Mouse (Mus musculus) inflammation-experienced regulatory T-cells (primary cell): Measurements from ENCODE around the gene Aff1. TPM values are rescaled to one million over a fixed set of nuclear protein-coding genes. Genes with fewer than 3 reads are reported as not detected.

Experiments
- polyA plus RNA-seq, 2 experiments: library from polyadenylated mRNA; unstranded; fragments of 100-300 nt; shearing (Covaris generic); gene quantifications; one replicate each; pipeline ENCODE4 v1.2.1; 2017

Aff1 gene
- polyA plus RNA-seq, result 10 to 100 TPM; 41.4 to 49.9 TPM

GRCm38 (mm10) chr5:103691624-103692530, at the start of gene Aff1:
Aff1 (plus strand) TSS chr5:103692374.

GRCm38 (mm10) chr5:103655346-103656118, 36.6 kb upstream of the Aff1 start, which contains the start of gene 1700016H13Rik:
1700016H13Rik (minus strand) TSS chr5:103656010.

Other genes with a start within 250 kb of the Aff1 start
- gene Slc10a6, start 63.0 kb upstream of the Aff1 start, polyA plus RNA-seq, result 1 to 10 TPM in 1 of 2 experiments, not detected in 1; 1.1 TPM
- not detected for gene 1700016H13Rik, start 36.4 kb upstream of the Aff1 start, polyA plus RNA-seq
- 1 to 10 TPM; 5.1 to 9.0 TPM for gene Klhl8, start 218.9 kb downstream of the Aff1 start, polyA plus RNA-seq